Mouse (Mus musculus) cerebellum, adult 2 months (tissue): ENCODE measurements at regions not wholly inside any gene's neighbourhood (a gene's known extent, or its start where the extent isn't known, plus 50 kb on each side); places are given as distances from the start of the nearest gene placed in this dataset.

Source experiments
- CTCF ChIP-seq: fragments of 200-500 bp; IDR thresholded peaks from 2 replicates; pipeline ENCODE4 v1.5.1; 2011; ENCODE audit warnings: low read depth, mild to moderate bottlenecking, control low read depth, low read length, moderate library complexity, borderline replicate concordance; ENCODE audit not compliant: insufficient read depth
- POLR2A ChIP-seq: fragments of 200-500 bp; IDR thresholded peaks from 2 replicates; pipeline ENCODE4 v1.6.1; 2011; ENCODE audit warnings: low read length, control low read depth, borderline replicate concordance; ENCODE audit not compliant: insufficient read depth

DNA sequence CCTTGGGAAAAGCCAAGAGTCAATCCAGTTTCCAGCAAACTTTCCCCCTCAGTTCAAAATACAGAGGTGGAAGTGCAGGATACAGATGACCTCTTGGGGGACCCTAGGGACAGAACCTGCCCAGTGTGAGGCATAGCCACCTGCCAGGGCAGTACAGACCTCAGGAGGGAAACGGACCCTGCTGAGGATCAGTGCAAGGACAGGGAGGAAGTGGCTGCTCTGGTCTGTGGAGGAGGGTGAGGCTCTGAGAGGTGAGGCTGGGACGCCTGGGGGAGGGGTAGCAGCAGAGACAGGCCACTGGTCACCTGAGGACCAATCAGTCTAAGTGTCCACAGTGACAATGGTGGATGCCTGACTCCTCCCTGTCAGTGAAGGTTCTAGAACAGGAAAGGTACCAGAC is 85.6 kb upstream of the Smad3 start:
- no peak for TF ChIP-seq CTCF
- TF ChIP-seq POLR2A: no peak
